Mouse (Mus musculus) bone marrow macrophage, adult 2 months (primary cell): ENCODE results near the gene Foxc2. TPM values are rescaled to one million over a fixed set of nuclear protein-coding genes. Genes with fewer than 3 reads are reported as not detected.

Experiments used
- H3K27ac ChIP-seq: 2 replicates; pipeline ENCODE4 v1.5.1; 2012; ENCODE audit warnings: low read depth, low read length; ENCODE audit not compliant: insufficient read depth
- H3K4me1 ChIP-seq: 2 replicates; pipeline ENCODE4 v1.6.1; 2012; ENCODE audit warnings: low read length; ENCODE audit not compliant: control insufficient read depth, insufficient read depth
- H3K4me3 ChIP-seq: 2 replicates; pipeline ENCODE4 v1.5.1; 2012; ENCODE audit warnings: mild to moderate bottlenecking, low read length, moderate library complexity; ENCODE audit not compliant: insufficient read depth
- CTCF ChIP-seq: IDR thresholded peaks from 2 replicates; pipeline ENCODE4 v1.5.1; 2012; ENCODE audit warnings: low read depth, mild to moderate bottlenecking, low read length, moderate library complexity
- POLR2A ChIP-seq: IDR thresholded peaks from 2 replicates; pipeline ENCODE4 v1.6.1; 2012; ENCODE audit warnings: mild to moderate bottlenecking, low read depth, low read length, borderline replicate concordance
- polyA plus RNA-seq: library from polyadenylated mRNA; stranded (reverse); fragments of >200 nt; gene quantifications from 2 replicates; pipeline ENCODE4 v1.2.4, GENCODE M21; 2012; ENCODE audit not compliant: missing spikeins, insufficient read depth, insufficient read length

Foxc2 gene
- polyA plus RNA-seq, 1 experiment = not detected

DNA sequence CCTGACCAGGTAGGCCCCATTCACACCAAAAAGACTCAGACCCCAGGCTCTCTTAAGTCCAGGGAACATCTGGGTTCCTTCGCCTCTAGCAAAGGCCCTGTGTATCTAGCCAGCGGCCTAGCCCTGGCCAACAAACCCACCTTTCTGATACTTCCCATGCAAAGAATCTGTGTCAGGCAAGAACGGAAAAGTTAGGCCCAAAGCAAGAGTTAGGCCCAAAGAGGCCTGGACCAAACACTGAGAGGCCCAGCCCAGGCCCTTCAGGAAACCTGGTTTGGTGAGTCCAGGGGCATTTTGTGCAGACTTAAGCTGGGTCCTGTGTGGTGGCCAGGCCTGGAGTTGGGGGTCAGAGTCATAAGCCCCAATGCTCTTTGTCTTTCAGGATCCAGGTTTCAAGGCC is 30.4 kb upstream of the Foxc2 start:
- Histone ChIP-seq H3K27ac (no peak overlapping the region), H3K4me1 (no peaks in the 10 kb centered on the region), H3K4me3 (no peak overlapping the region)
- TF ChIP-seq POLR2A = no peak
- TF ChIP-seq CTCF = no peak

DNA sequence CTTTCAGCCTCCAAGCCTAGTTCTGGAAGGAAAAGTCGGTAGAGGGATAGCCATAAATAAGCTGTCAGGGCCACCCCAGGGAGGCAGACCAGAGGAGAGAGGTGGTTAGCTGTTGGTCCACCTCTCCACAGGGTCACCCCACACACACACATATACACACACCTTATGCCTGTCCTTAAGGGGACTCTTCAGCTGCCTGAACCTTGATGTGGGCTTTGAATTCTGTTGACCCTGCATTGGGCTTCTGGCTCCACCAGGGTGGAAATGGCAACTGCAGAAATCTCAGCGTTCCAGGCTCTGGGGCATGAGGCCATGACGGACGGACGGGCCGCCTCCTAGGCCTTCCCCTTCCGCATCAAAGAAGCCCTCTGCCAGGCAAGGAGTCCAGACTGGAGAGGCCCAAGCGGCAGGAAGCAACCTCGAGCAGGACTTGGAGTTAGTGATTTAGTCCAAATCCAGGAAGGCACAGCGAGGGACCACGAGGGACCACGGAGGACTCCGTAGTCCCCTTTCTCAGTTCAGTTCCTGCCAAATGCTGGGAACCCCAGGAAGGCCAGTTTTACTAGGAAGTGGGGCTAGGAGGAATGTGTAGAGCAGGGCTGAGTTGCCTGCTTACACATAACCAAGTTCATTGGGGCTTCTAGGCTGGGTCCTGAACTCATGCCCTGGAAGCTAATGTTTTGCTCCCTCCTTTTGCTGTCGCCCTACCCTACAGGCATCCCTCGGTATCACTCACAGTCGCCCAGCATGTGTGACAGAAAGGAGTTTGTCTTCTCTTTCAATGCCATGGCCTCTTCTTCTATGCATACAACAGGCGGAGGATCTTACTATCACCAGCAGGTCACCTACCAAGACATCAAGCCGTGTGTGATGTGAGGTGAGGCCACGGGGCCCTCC is 29.7 kb upstream of the Foxc2 start:
- no peak overlapping the region for H3K4me3 ChIP-seq
- TF ChIP-seq CTCF = no peak
- no peak for TF ChIP-seq POLR2A
- no peaks in the 10 kb centered on the region for H3K4me1 ChIP-seq
- H3K27ac ChIP-seq = no peak overlapping the region

DNA sequence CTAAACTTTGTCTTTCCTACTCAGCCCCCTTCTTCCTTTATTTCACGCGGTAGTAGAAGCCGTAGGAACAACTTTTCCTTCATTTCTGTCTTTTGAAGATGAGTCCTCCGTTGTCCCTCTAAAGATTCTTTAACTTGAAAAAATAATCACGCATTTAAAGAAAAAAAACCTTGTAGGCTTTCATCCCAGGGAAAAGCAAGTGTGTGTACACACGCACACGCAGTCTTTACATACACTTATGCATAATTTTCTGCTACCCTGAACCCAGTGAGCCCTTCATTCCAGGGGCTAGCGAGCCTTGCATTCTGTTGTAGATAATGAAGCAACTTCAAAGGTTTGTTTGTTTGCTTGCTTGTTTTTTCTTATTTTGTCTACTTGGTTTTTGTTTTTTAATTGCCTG is 27.7 kb upstream of the Foxc2 start:
- no peak overlapping the region for H3K27ac ChIP-seq
- TF ChIP-seq POLR2A = no peak
- TF ChIP-seq CTCF = no peak
- H3K4me3 ChIP-seq = no peak overlapping the region
- H3K4me1 ChIP-seq = no peaks in the 10 kb centered on the region

DNA sequence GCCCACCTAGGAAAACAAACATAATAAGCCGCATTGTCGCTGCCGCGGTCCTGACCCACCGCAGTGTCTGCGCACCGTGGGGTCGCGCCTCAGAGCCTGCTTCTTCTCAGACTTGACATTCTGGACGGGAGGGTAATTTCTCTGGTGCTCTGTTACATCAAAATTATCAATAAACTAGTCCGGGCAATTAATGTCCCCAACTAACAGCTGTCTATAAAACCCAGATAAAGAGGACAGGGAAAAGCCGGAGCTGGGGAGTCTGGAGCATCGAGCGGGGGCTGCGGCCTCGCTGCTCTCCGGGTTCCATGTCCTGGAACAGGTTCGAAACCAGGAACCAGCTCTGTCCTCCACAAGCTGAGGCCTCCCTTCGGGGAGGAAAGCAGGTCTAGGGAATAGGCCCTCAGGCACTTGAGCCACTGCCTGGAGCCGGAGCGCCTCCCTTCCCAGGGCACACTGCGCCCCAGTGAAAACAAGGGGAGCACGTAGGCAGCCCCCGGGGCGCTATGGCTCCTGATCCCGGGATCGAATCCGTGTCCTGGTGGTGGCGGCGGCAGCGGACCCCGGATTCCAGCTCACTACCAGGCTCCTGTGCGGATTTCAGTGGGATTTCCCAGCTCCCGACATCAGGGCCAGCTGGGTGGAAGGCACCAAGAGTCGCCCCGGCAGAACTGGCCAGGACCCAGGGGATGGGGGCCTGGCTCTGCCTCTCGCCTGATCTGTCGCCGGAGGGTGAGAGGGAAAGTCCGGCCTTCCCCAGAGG is 26.9 kb upstream of the Foxc2 start:
- Histone ChIP-seq H3K4me1 (no peaks in the 10 kb centered on the region), H3K27ac (no peak overlapping the region), H3K4me3 (no peak overlapping the region)
- TF ChIP-seq CTCF (no peak), POLR2A (no peak)

DNA sequence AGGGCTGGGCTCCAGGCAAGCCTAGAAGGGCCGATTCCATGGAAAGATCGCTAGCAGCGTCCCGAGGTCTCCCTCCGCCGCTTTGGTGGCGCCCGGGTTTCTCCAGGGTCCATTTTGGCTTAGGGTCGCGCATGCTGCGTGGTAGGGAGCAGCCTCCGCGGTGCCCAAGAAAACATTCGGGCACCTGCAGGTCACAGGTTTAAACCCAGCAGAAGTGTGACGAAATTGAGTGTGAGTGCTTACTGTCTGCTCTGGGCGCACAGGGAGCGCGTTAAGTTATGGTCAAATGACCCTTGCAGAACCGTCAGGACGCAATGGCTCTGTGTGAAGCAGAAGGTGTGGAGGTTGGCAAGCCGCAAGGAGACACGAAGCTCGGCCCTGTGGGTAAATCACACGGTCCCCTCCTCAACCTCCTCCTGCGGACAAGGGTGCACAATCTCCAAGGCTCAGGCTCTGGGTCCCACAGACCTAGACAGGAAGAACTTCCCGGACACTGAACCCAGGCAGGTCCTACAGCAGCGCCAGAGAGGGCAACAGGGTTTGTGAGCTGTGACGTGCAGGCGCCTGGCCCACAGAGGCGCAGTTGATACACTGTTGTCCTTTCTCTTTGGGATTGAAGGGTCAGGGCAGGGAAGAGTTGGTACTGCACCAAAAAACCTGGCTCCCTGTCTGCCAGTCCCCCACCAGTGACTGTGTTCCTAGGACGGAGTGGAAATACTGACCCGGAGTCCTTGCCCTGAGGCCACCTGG is 26.2 kb upstream of the Foxc2 start:
- Histone ChIP-seq H3K4me3 (no peak overlapping the region), H3K27ac (no peak overlapping the region), H3K4me1 (no peaks in the 10 kb centered on the region)
- no peak for TF ChIP-seq CTCF
- no peak for TF ChIP-seq POLR2A

DNA sequence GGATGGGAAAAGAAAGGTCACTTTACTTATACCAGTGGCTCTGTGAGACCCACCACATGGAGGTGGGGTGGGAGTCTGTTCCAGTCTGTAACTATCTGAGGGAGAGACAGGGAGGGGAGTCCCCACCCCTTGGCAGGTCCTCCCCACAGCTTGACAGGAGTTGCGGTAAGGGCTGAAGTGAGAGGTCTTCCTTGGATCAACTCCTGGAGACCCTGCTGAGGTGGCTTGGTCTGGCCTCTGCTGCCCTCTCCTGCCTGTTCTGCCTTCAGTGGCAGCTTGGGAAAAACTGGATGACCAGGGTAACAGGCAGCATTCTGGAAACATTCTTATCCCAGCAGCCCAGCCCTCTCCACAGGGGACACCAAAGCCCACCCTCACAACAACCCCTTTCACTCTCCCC is 25.3 kb upstream of the Foxc2 start:
- no peak for TF ChIP-seq POLR2A
- no peak for TF ChIP-seq CTCF
- Histone ChIP-seq H3K4me3 (no peak overlapping the region), H3K4me1 (no peaks in the 10 kb centered on the region), H3K27ac (no peak overlapping the region)

DNA sequence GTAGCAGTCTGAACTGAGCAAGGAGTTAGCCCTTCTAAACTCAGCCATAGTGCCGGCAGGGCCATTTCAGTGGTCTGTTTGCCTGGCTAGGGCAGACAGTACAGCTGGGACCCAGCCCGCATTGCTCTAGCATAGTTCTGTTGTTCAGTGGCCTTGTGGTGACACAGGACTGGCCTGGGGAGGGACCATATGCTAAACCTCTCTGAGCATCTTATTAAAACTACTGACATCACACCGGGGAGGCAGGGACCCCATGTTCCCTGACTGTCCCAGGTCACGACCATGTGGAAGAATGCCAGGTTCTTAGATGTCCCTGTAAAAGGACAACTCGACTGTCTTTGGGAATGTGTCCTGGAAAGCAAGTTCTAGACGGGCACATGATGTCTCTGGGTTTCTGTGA is 23.8 kb upstream of the Foxc2 start:
- TF ChIP-seq CTCF (no peak), POLR2A (no peak)
- Histone ChIP-seq H3K27ac (no peak overlapping the region), H3K4me1 (no peaks in the 10 kb centered on the region)

DNA sequence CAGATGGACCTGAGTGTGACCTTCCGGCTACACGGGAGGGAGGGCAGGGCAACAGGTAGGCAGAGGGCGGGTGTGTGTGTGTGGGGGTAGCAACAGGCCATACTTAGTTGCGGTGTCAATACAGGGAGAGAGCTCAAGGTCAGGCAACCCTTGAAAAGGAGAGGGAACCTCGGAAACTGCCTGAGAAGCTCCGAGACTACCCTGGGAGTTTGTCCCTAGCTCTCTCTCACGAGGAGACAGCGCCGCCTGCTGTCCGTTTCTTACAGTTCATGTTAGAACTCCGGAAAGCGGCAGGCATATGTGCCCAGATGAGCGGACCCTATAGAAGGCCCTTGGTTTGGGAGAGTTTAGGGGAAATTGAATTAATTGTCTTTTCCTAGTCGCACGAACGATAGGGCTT is 23.3 kb upstream of the Foxc2 start:
- H3K4me3 ChIP-seq = no peak overlapping the region
- H3K4me1 ChIP-seq = no peaks in the 10 kb centered on the region
- no peak overlapping the region for H3K27ac ChIP-seq
- TF ChIP-seq CTCF (peak; percentile 82), POLR2A (no peak)

More for the DNA sequence above, 23.8 kb upstream of the Foxc2 start:
- no peak overlapping the region for H3K4me3 ChIP-seq

DNA sequence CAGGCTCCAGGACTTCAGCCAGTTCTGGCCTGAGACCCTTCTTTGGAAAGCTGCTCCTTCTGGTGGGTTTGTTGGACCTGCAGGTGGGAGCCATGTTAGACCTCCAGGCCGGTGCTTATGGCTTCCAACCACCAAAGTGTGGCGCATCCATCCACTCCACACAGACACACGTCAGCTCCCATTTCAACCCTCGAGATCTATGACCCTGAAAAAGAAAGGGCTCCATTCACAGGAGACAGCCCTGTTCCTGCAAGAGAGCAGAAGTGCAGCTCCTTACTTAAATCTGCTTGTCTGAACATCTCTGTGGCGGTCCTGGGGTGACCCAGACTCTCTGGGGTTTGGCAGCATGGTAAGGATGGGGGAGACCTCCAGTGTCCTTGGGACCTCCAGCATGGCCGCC is 22.5 kb upstream of the Foxc2 start:
- TF ChIP-seq CTCF (no peak), POLR2A (no peak)
- H3K27ac ChIP-seq = no peak overlapping the region

More for the DNA sequence above, 22.5 kb upstream of the Foxc2 start:
- Histone ChIP-seq H3K4me3 (no peak overlapping the region), H3K4me1 (no peaks in the 10 kb centered on the region)
